Mouse (Mus musculus) A20 (cell line): ENCODE data around the gene Kcnc1.

Experiments
- DNase-seq: peaks from one replicate; pipeline ENCODE4 v3.0.0-alpha.2; 2011; ENCODE audit warnings: low read depth, low spot score

Kcnc1 gene

DNA sequence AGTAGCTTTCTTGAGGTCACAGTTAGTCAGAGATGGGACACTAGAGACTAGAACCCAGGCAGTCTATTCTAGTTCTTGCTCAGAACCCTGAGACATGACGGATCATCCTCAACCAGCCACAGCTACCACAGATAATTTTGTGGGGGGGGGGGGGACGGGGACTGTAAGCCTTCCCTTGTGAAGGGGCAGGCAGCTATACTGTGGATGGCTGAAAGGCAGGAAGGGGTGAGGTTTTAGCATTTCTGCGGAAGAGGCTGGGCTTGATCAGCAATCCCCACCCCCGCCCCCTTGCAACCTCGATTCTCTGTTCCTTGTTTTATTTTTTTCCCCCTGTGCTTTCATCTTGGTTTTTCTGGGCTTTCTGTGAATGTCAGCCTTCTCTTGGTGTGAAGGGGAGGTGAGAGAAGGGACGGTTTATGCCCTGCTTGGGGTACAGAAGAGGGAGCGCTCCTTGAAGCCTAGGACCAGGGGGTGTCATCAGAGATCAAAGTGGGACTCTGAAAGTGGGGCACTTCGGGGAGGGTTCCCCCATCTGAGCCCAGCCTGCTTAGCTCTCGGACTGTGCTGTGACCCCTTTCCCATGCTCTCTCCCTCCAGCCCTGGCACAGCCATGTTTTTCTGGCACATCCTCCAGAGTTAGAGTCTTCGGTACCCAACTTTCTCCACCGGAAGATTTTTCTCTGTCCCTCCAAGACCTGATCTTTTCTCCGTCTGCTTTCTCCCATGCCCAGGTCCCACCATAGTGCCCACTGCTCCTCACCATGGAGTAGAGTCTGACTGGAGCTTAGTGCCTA is 2.4 kb upstream of the Kcnc1 start:
- peak; percentile 81 for DNase-seq

- no peak for DNase-seq
Observed at GRCm38 (mm10) chr7:46394933-46395332, 1.4 kb upstream of the Kcnc1 start.

GRCm38 (mm10) chr7:46395571-46395970 is 726 bp upstream of the Kcnc1 start:
- no peak for DNase-seq

GRCm38 (mm10) chr7:46396928-46397731 is 833 bp downstream of the Kcnc1 start:
- DNase-seq, result no peak

GRCm38 (mm10) chr7:46397732-46398333 is 1.5 kb downstream of the Kcnc1 start:
- no peak for DNase-seq

DNA sequence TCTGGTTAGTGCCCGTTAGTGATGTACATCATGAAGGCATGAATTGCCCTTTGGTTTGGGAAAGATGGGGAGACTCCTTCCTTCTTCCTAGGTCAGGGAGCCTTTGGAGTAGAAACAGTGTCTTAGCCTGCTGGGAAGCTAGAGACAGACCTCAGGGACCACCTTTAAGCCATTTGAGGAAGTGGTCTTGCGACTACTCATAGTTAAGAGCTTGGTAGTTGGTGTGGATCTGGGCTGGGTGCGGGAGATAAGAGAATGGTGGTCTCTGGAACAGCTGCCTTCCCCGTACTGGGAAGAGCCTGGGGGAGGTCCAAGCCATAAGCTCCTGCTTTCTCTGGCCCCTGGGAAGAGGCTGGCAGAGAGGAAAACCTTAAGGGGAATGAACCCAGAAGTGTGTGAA is 2.3 kb downstream of the Kcnc1 start:
- DNase-seq, result no peak

- no peak for DNase-seq
Observed at GRCm38 (mm10) chr7:46399676-46400075, 3.4 kb downstream of the Kcnc1 start.

DNA sequence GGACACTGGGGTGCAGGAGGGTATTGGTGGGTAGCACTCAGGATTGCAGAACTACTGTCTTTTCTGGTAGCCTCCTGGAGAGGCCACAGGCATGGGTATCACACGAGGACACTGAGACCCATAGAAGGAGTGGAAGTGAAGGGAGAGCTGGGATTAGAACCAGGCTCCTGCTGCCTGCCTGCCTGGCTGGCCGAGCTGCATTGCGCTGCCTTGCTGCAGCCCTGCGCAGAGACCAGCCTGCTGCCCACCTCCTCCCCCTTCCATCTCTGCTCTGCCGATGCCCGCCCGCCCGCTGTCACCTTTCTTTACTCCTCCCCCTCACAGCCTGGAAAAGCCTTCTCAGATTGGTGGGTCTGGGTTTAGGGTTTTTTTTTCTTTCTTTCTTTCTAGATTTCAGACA is 4.0 kb downstream of the Kcnc1 start:
- DNase-seq, result no peak

GRCm38 (mm10) chr7:46401371-46402180 is 5.3 kb downstream of the Kcnc1 start:
- peak; percentile 81 for DNase-seq

DNA sequence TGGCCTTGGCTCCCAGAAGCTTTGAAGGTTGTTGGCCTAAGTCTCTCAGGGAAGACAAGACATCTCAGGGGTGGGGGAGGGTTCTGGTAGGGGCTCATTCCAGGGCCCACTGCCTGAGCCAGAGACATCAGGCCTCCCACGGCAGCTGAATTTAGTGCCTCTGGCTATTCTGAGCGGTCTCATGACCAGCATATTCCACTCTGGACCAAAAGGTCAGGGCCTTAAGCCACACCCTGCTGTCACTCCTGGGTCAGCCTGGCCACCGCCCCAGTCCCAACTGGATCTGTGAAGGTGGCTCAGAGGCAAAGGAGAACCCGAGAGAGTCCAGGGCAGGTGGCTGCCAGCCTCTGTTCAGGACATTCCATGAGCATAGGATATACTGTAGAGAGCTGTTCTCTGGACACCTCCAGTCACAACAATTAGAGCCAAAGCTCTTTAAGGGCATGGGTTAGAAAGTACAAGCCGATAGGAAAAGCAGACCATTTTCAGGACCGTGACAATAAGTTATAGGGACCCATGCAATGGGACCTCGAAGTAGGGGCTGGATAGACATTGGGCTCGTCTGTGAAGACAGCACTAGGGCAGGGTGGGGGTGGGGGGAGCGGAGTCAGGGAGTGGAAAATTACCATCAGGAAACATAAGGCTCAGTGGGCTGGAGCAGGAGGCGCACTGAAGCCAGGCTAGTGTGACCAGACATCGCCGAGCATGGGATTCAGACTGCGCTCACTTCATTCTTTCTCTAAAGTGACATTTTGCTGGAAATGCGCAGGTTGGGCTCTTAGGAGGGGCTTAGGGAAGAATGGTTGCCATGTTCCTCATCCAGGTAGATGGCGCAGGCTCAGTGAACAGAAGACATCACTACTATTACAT is 7.6 kb downstream of the Kcnc1 start:
- no peak for DNase-seq

GRCm38 (mm10) chr7:46404756-46405155 is 8.5 kb downstream of the Kcnc1 start:
- DNase-seq, result no peak

DNA sequence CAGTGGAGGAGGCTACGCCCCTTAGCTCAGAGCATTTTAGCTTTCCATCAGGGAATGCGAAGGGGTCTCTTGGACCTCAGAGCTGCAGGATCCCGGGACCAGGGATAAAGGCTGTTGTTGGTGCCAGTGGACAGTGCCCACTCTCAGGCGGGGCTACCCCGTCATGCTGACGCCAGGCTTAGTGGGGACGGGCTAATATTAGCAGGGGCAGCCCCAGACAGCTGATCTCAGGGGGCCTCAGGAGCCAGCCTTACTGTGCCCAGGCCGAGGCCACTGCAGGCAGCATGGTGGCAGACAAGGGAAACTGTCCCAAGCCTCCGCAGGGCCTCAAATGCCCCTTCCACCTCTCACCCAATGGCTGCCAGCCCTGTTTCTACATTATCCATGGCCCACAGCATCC is 12.3 kb downstream of the Kcnc1 start:
- no peak for DNase-seq

- peak; percentile 92 for DNase-seq
Observed at GRCm38 (mm10) chr7:46409204-46409789, 13.0 kb downstream of the Kcnc1 start.

DNA sequence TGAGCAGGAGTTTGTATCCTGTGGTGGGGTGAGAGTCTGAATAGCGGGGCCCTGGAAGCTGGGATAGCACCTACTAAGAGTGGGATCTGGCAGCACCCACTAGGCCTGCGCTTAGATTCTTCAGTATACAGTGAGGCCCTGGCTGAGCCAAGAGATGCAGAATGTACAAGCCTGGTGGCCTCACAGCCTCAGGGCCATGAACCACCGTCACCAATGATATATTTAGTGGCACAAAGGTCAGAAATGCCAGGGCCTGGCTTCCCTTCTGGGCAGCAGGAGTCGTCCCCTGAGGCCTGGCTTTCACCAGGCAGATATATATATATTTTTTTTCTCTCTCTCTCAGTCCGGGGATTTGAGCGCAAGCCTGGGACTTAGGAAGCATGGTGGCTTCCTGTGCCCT is 14.4 kb downstream of the Kcnc1 start:
- no peak for DNase-seq

GRCm38 (mm10) chr7:46412823-46413222 is 16.5 kb downstream of the Kcnc1 start:
- DNase-seq, result no peak

GRCm38 (mm10) chr7:46413959-46414725 is 17.8 kb downstream of the Kcnc1 start:
- DNase-seq, result no peak

GRCm38 (mm10) chr7:46415818-46416425 is 19.6 kb downstream of the Kcnc1 start:
- no peak for DNase-seq

DNA sequence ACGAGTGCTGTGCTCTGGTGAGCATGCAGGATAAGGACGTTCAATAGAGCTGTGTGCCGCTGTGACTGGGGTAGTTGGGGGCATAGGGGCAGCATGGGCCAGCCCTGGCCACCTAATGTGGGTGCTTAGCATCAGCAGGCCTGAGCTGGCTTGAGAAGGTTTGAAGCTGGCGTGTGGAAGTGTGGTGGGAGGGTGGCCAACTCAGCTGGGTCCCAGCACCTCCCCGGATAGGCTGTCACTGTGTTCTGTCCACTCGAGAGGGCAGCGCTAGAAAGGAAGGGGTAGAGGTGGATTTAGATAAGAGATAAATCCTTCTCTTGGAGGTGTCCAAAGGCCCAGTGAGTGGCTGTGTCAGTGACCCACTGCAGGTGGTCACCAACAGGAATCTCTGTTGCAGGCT is 21.2 kb downstream of the Kcnc1 start:
- no peak for DNase-seq

- no peak for DNase-seq
Observed at GRCm38 (mm10) chr7:46418102-46418622, 21.9 kb downstream of the Kcnc1 start.
